Mouse (Mus musculus) liver, embryonic 14.5 days (tissue): ENCODE measurements around the gene Rpl13.

Source experiments
- CTCF ChIP-seq: IDR thresholded peaks from 2 replicates; pipeline ENCODE4 v1.5.1; 2016; ENCODE audit warnings: antibody characterized with exemption, low read depth, control low read depth
- EP300 ChIP-seq: IDR thresholded peaks from 2 replicates; pipeline ENCODE4 v1.6.1; 2016; ENCODE audit warnings: antibody characterized with exemption, low read depth

DNA sequence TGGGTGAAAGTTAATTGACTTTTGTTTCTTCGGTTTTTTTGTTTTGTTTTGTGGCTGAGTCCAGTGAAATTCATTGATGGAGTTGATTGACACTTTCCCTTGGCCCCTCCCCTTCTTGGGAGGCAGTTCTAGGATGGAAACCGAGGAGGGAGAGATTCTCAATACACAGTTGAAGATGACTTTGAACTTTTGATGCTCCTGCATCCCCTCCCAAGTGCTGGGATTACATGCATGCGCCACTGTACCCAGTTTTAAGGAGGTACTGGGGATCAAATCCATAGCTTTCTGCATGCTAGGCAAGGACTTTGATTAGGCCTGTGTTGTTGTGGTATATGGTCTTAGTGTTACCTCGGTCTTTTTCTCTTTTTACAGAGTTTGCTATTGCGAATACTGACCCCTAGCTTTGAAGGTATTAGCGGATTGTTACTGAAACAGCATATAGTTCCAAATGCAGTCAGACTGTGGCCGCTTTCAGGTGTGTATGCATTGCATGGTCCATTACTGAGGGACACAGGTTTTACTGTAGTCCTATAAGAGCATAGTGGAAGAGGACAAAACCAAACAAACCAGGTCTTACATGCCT lies 36.0 kb upstream of the Rpl13 start:
- TF ChIP-seq EP300 (no peak), CTCF (peak; percentile 29; the same call in 1 of the 2 replicates)
